Mouse (Mus musculus): ENCODE results near the gene B3gnt7. TPM values are rescaled to one million over a fixed set of nuclear protein-coding genes. Genes with fewer than 3 reads are reported as not detected.

B3gnt7 gene
- total RNA-seq, 2 experiments from 2014 or later, result 10.0 to 10.6 TPM

DNA sequence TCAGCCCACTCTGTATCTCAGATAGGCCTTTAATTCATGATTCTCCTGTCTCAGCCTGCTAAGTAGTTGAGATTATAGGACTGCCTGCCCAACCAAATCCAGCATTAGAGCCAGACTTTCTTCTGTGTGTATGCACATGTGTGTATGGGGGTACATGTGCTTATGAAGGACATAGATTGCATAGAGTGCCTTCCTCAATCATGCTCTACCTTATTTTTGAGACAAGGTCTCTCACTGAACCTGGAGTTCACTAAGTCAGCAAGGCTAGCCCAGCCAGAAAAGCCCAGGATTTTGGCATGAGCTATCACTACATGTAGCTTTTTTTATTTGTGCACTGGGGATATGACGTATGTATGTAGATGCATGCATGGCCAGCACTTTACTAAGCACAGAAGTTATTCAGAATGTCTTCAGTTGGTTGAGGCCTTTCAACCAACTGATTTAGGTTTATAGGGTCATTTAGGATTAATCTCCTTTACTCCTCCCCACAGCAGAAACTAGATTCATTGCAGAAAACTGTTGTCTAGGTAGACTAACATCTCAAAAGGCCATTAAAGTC is 40.5 kb downstream of the B3gnt7 start:
- intact Hi-C loops (cut with DNase I), result no loop called here
- no peak for DNase-seq

GRCm38 (mm10) chr1:86343969-86344861 is 41.6 kb downstream of the B3gnt7 start:
- intact Hi-C loops (cut with DNase I), result no loop called here
- DNase-seq, result no peak

GRCm38 (mm10) chr1:86345069-86345468 is 42.4 kb downstream of the B3gnt7 start:
- intact Hi-C loops (cut with DNase I), result no loop called here

GRCm38 (mm10) chr1:86345956-86346355 is 43.3 kb downstream of the B3gnt7 start:
- intact Hi-C loops (cut with DNase I), result no loop called here
- DNase-seq, result no peak

More at GRCm38 (mm10) chr1:86345069-86345468, 42.4 kb downstream of the B3gnt7 start:
- DNase-seq, result no peak

DNA sequence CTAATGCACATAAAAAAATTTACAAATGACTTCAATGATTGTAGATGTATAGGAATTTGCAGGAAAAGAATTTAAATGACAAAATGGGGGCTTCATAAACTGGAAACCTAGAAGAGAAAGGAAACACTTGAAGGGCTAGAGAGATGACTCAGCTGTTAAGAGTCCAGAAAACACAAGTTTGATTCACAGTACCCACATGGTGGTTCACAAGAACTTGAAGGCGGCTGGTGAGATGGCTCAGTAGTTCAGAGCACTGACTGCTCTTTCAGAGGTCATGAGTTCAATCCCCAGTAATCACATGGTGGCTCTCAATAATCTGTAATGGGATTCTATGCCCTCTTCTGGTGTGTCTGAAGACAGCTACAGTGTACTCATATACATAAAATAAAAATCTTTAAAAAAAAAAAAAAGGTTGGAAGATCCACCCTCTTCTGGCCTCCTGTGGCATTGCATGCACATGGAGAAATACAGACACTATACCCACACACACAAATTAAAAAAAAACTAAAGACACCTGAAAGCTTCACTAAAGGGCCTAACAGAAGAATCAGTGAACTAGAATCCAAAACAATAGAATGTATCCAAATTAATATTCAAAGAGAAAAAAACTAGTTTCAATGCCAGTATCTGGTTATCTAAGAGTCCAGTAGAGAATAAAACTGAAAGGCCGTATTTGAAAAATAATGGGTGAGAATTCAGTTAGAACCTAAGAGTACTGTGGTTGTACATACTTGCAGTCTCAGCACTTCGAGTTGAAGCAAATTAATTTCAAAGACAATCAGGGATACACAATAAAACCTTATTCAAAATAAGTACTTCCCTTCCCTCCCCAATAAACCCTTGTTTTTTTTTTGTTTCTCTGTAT is 44.5 kb downstream of the B3gnt7 start:
- no peak for DNase-seq
- intact Hi-C loops (cut with DNase I), result no loop called here

DNA sequence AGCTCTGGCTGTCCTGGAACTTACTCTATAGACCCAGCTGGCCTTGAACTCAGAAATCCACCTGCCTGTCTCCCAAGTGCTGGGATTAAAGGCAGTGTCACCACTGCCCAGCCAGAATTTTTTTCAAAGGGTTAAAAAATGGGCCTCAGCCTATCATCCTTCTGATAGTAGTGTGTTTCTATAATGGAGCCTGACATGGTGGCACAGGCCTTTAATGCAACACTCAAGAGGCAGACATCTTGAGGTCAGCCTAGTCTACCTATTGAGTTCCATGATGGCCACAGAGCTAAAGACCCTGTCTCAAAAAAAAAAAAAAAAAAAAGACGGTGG is 45.0 kb downstream of the B3gnt7 start:
- DNase-seq, result no peak
- intact Hi-C loops (cut with DNase I), result no loop called here

DNA sequence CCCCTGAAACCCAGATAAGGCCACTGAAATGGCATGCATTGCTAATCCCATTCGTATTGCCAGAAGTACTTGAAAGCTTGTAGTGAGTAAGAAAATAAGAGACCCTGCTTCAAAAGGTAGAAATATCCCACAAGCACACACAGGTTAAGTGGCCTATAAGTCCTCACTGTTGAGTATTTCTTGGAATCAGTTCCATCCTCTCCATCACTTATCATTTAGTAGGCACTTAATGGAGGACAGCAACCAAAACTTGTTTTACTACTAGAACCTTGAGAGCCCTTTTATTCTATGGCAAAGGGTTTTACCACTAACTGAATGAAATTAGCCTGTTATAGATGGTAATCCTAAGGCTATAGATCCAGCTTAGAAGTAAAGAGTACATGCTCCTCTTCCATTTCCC is 45.5 kb downstream of the B3gnt7 start:
- no peak for DNase-seq
- intact Hi-C loops (cut with DNase I), result no loop called here

- intact Hi-C loops (cut with DNase I), result no loop called here
- DNase-seq, result no peak
These were observed 46.2 kb downstream of the B3gnt7 start for GRCm38 (mm10) chr1:86348801-86349200.

DNA sequence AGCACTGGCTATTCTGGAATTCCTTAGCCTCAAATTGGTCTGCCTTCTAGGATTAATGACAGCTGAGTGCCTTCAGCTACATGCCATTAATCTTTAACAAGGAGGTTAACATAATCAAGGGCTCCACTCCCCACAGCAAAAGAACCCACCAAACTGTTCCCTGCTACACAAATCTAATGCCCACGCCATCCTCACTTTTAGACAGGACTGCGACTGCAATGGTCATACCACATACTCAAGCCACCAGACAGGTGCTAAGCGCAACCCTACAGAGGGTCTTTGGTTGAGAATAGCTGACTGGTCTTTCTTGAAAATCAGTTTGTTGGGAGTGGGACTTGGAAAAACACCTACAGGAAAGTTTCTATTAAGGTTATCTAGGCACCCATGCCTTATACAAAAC is 46.6 kb downstream of the B3gnt7 start:
- DNase-seq, result no peak
- intact Hi-C loops (cut with DNase I), result no loop called here

DNA sequence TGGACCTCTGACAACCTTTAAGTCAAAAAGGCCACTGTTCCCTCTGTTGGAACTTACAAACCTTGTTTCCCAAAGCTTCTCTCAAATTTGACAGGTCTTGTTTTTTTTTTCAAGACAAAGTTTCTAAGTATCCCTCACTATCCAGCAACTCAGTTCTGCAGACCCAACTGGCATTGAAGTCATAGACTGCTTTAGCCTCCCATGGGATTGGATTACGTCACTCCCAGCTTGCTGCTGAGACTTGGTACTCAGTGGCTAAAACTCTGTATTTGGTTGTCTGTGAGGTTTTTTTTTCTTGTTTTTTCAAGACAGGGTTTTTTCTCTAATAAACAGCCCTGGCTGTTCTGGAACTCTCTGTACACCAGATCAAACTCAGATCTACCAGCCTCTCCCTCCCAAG is 47.1 kb downstream of the B3gnt7 start:
- intact Hi-C loops (cut with DNase I), result loop anchor here (5.0 kb wide), 1 partner anchor 272 kb away; no protein-coding TSS in a partner anchor
- DNase-seq, result no peak

DNA sequence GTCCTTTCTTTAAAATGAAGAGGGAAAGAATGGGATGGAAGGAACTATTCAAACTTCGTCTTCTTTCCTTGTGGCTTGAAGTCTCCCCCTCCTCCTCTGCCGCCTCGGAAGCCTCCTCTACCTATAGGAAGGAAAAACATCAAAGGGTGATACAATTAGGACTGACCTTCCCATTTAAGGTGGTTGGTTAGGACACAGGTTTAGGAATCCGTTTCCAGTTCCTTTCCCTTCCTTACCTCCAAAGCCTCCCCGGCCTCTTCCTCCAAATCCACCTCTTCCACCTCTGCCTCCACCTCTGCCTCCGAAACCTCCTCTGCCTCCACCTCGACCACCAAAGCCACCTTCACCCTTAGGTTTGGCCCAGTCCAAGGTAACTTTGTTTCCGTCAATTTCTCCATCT is 47.9 kb downstream of the B3gnt7 start:
- intact Hi-C loops (cut with DNase I), result loop anchor here (5.0 kb wide), 1 partner anchor 273 kb away; no protein-coding TSS in a partner anchor
- no peak for DNase-seq

GRCm38 (mm10) chr1:86354186-86354585 is 51.6 kb downstream of the B3gnt7 start:
- intact Hi-C loops (cut with DNase I), result loop anchor here (5.0 kb wide), 1 partner anchor 277 kb away; no protein-coding TSS in a partner anchor
- DNase-seq, result no peak

Small RNA genes lying within 50 kb of the gene (microRNA-seq; reads per million reads assigned to microRNA genes)
- 88.8 reads per million, percentile 49 among the genes with 10 or more reads in this experiment for gene mmu-mir-3535

Other genes with a start within 250 kb of the B3gnt7 start
- gene Psmd1, start 238.4 kb upstream of the B3gnt7 start, total RNA-seq (2021), result 100 to 1,000 TPM; 134 to 135 TPM
- not detected for gene Htr2b, start 190.9 kb upstream of the B3gnt7 start, total RNA-seq (2021)
- gene Gm21972, start 169.2 kb upstream of the B3gnt7 start, total RNA-seq (2021), result 1 to 10 TPM; 4.0 to 4.4 TPM
- 10 to 100 TPM; 32.7 to 36.7 TPM for gene Armc9, start 148.1 kb upstream of the B3gnt7 start, total RNA-seq (2021)
- 100 to 1,000 TPM; 232 to 249 TPM for gene Ncl, start 56.6 kb downstream of the B3gnt7 start, total RNA-seq (2021)
- under 1 TPM; 0.48 to 0.62 TPM for gene Nmur1, start 123.4 kb downstream of the B3gnt7 start, total RNA-seq (2021)
- not detected for gene Tex44, start 123.5 kb downstream of the B3gnt7 start, total RNA-seq (2021)
- gene Ptma, start 223.9 kb downstream of the B3gnt7 start, total RNA-seq (2021), result 1,000 to 10,000 TPM; 1,018 to 1,064 TPM

All from left cerebral cortex, postnatal 4 days (tissue).